Mouse (Mus musculus): ENCODE data around the gene Efcab11. TPM values are rescaled to one million over a fixed set of nuclear protein-coding genes. Genes with fewer than 3 reads are reported as not detected.

Gene Efcab11
- polyA plus RNA-seq, 2 experiments, result 2.9 to 6.6 TPM

GRCm38 (mm10) chr12:99859391-99860100 lies 24.7 kb downstream of the Efcab11 start:
- ATAC-seq (ENCODE audit: insufficient read depth) (no peak), DNase-seq (ENCODE audit: low read depth in 3 of 3, low spot score in 3 of 3) (no peak)
- Histone ChIP-seq H3K9ac (replicated peaks) (no peak overlapping the region), H3K36me3 (replicated peaks; ENCODE audit: control insufficient read depth, insufficient read depth, low read depth) (no peaks in the 10 kb centered on the region), H3K4me3 (ENCODE audit: insufficient read depth in 1 of 2, low read depth in 2 of 2, low read length in 2 of 2) (no peak overlapping the region), H3K4me2 (ENCODE audit: low read depth) (no peak overlapping the region), H3K9me3 (ENCODE audit: control insufficient read depth, low read length) (no peaks in the 10 kb centered on the region), H3K27ac (no peak overlapping the region), H3K27me3 (ENCODE audit: control insufficient read depth, insufficient read depth, low read length) (no peaks in the 10 kb centered on the region), H3K4me1 (replicated peaks; ENCODE audit: control insufficient read depth in 2 of 2, insufficient read depth in 2 of 2, low read length in 1 of 2) (0 out of 4 replicates have a peak, but pooled peaks cover 0 to 4% of the 10 kb centered on the region in 2 experiments)
- 75% methylated on average over 3 of the region's 3 CpGs for WGBS (ENCODE audit: insufficient replicate concordance)
- TF ChIP-seq EP300 (IDR thresholded peaks at IDR 0.05; ENCODE audit: low read depth), result no peak
- TF ChIP-seq CTCF (IDR thresholded peaks at IDR 0.05; ENCODE audit: low read depth), result no peak

GRCm38 (mm10) chr12:99858664-99859063 lies 25.6 kb downstream of the Efcab11 start:
- H3K9me3 ChIP-seq (ENCODE audit: control insufficient read depth, low read length), result no peaks in the 10 kb centered on the region
- H3K27ac ChIP-seq, result no peak overlapping the region
- no peak for ATAC-seq (ENCODE audit: insufficient read depth)
- no peak for DNase-seq (ENCODE audit: low read depth in 3 of 3, low spot score in 3 of 3)
- no peaks in the 10 kb centered on the region for H3K36me3 ChIP-seq (replicated peaks; ENCODE audit: control insufficient read depth, insufficient read depth, low read depth)
- no peak overlapping the region for H3K4me2 ChIP-seq (ENCODE audit: low read depth)
- H3K4me3 ChIP-seq (ENCODE audit: insufficient read depth in 1 of 2, low read depth in 2 of 2, low read length in 2 of 2), result no peak overlapping the region
- WGBS (ENCODE audit: insufficient replicate concordance), result 78% methylated on average over 5 of the region's 5 CpGs
- TF ChIP-seq EP300 (IDR thresholded peaks at IDR 0.05; ENCODE audit: low read depth), result no peak
- TF ChIP-seq CTCF (IDR thresholded peaks at IDR 0.05; ENCODE audit: low read depth), result no peak
- H3K4me1 ChIP-seq (replicated peaks; ENCODE audit: control insufficient read depth in 2 of 2, insufficient read depth in 2 of 2, low read length in 1 of 2), result 0 out of 4 replicates have a peak, but pooled peaks cover 0 to 4% of the 10 kb centered on the region in 2 experiments
- no peaks in the 10 kb centered on the region for H3K27me3 ChIP-seq (ENCODE audit: control insufficient read depth, insufficient read depth, low read length)
- H3K9ac ChIP-seq (replicated peaks), result no peak overlapping the region

- H3K36me3 ChIP-seq (replicated peaks; ENCODE audit: control insufficient read depth, insufficient read depth, low read depth), result no peaks in the 10 kb centered on the region
- no peaks in the 10 kb centered on the region for H3K27me3 ChIP-seq (ENCODE audit: control insufficient read depth, insufficient read depth, low read length)
- DNase-seq (ENCODE audit: low read depth in 3 of 3, low spot score in 3 of 3) (no peak), ATAC-seq (ENCODE audit: insufficient read depth) (no peak)
- TF ChIP-seq EP300 (IDR thresholded peaks at IDR 0.05; ENCODE audit: low read depth) (no peak), CTCF (IDR thresholded peaks at IDR 0.05; ENCODE audit: low read depth) (no peak)
- H3K4me3 ChIP-seq (ENCODE audit: insufficient read depth in 1 of 2, low read depth in 2 of 2, low read length in 2 of 2), result no peak overlapping the region
- H3K27ac ChIP-seq, result no peak overlapping the region
- H3K9me3 ChIP-seq (ENCODE audit: control insufficient read depth, low read length), result no peaks in the 10 kb centered on the region
- H3K9ac ChIP-seq (replicated peaks), result no peak overlapping the region
- WGBS (ENCODE audit: insufficient replicate concordance), result 77% methylated on average over 9 of the region's 9 CpGs
- H3K4me1 ChIP-seq (replicated peaks; ENCODE audit: control insufficient read depth in 2 of 2, insufficient read depth in 2 of 2, low read length in 1 of 2), result 0 out of 4 replicates have a peak, but pooled peaks cover 0 to 4% of the 10 kb centered on the region in 2 experiments
- no peak overlapping the region for H3K4me2 ChIP-seq (ENCODE audit: low read depth)
These were observed 28.2 kb downstream of the Efcab11 start for GRCm38 (mm10) chr12:99856011-99856410.

GRCm38 (mm10) chr12:99853323-99854258 lies 30.6 kb downstream of the Efcab11 start:
- Histone ChIP-seq H3K4me2 (ENCODE audit: low read depth) (no peak overlapping the region), H3K27ac (no peak overlapping the region), H3K27me3 (ENCODE audit: control insufficient read depth, insufficient read depth, low read length) (no peaks in the 10 kb centered on the region), H3K4me1 (replicated peaks; ENCODE audit: control insufficient read depth in 2 of 2, insufficient read depth in 2 of 2, low read length in 1 of 2) (no peaks in the 10 kb centered on the region), H3K36me3 (replicated peaks; ENCODE audit: control insufficient read depth, insufficient read depth, low read depth) (no peaks in the 10 kb centered on the region), H3K4me3 (ENCODE audit: insufficient read depth in 1 of 2, low read depth in 2 of 2, low read length in 2 of 2) (no peak overlapping the region), H3K9ac (replicated peaks) (no peak overlapping the region), H3K9me3 (ENCODE audit: control insufficient read depth, low read length) (no peaks in the 10 kb centered on the region)
- DNase-seq (ENCODE audit: low read depth in 3 of 3, low spot score in 3 of 3), result no peak
- no peak for ATAC-seq (ENCODE audit: insufficient read depth)
- no peak for TF ChIP-seq EP300 (IDR thresholded peaks at IDR 0.05; ENCODE audit: low read depth)
- TF ChIP-seq CTCF (IDR thresholded peaks at IDR 0.05; ENCODE audit: low read depth), result no peak
- 70% methylated on average over 14 of the region's 14 CpGs for WGBS (ENCODE audit: insufficient replicate concordance)

- H3K4me3 ChIP-seq (ENCODE audit: insufficient read depth in 1 of 2, low read depth in 2 of 2, low read length in 2 of 2), result no peak overlapping the region
- 59% methylated on average over 2 of the region's 2 CpGs for WGBS (ENCODE audit: insufficient replicate concordance)
- no peak overlapping the region for H3K27ac ChIP-seq
- no peaks in the 10 kb centered on the region for H3K36me3 ChIP-seq (replicated peaks; ENCODE audit: control insufficient read depth, insufficient read depth, low read depth)
- H3K9me3 ChIP-seq (ENCODE audit: control insufficient read depth, low read length), result no peaks in the 10 kb centered on the region
- H3K27me3 ChIP-seq (ENCODE audit: control insufficient read depth, insufficient read depth, low read length), result no peaks in the 10 kb centered on the region
- no peak overlapping the region for H3K9ac ChIP-seq (replicated peaks)
- DNase-seq (ENCODE audit: low read depth in 3 of 3, low spot score in 3 of 3), result no peak
- TF ChIP-seq CTCF (IDR thresholded peaks at IDR 0.05; ENCODE audit: low read depth) (no peak), EP300 (IDR thresholded peaks at IDR 0.05; ENCODE audit: low read depth) (no peak)
- H3K4me1 ChIP-seq (replicated peaks; ENCODE audit: control insufficient read depth in 2 of 2, insufficient read depth in 2 of 2, low read length in 1 of 2), result no peaks in the 10 kb centered on the region
- ATAC-seq (ENCODE audit: insufficient read depth), result no peak
- no peak overlapping the region for H3K4me2 ChIP-seq (ENCODE audit: low read depth)
These were observed 34.2 kb downstream of the Efcab11 start for GRCm38 (mm10) chr12:99849996-99850395.
